Mouse (Mus musculus): ENCODE results near the gene Grm7. TPM values are rescaled to one million over a fixed set of nuclear protein-coding genes. Genes with fewer than 3 reads are reported as not detected.

Gene Grm7
- polyA plus RNA-seq, 1 experiment, result 0.13 TPM

DNA sequence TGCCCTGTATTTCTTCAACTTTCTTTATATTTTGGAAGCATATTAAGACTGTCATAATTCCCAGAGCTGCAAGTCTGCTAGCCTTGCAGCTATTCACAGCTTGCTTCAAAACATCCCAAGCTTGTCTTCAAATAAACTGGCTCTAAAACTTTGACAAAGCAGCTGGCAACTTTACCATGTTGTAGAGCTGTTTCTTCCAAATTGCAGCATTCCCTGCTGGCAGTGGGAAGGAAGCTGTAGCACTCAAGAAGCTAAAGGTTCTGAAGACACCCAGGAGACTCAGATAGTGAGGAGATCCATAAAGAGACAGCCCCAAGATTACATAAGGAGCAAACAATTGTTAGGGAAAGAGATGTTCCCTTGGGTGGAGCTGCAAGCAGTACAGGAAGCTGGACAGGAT is 846.8 kb downstream of the Grm7 start:
- TF ChIP-seq CTCF (IDR thresholded peaks at IDR 0.05; ENCODE audit: borderline replicate concordance, control insufficient read depth, extremely low read depth, insufficient read depth, low read length, poor library complexity), result no peak
- TF ChIP-seq POLR2A (IDR thresholded peaks at IDR 0.05; ENCODE audit: control insufficient read depth, extremely low read depth, insufficient read depth, low read length, poor library complexity), result no peak
- H3K4me1 ChIP-seq (replicated peaks; ENCODE audit: control insufficient read depth, insufficient read depth, low read length), result no peaks in the 10 kb centered on the region
- H3K36me3 ChIP-seq (ENCODE audit: control insufficient read depth, insufficient read depth, low read length), result no peaks in the 10 kb centered on the region
- no peaks in the 10 kb centered on the region for H3K27me3 ChIP-seq (ENCODE audit: control insufficient read depth, insufficient read depth, low read length)
- no peak overlapping the region for H3K27ac ChIP-seq (ENCODE audit: control insufficient read depth, insufficient read depth, low read length)
- no peak for DNase-seq
- H3K4me3 ChIP-seq (ENCODE audit: control insufficient read depth, insufficient read depth, low read length), result no peak overlapping the region

DNA sequence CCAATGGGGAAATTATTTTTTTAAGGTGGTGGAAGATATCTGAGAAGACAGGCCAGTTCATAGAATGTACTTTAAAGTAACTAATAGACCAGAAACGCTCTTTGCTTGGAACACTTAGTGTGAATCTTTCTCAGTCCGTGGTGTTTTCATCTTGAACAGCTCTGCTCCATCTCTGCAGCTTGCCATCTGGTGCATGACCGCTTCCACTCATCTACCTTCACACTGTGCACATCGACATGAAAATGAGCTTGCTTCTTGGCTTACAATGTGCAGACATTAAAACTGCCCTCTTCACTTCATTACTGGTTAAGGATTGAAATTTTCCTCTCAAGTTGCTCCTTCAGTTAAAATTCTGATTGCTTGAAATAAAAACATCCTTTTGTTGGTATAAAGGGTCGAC is 854.2 kb downstream of the Grm7 start:
- no peaks in the 10 kb centered on the region for H3K4me1 ChIP-seq (replicated peaks; ENCODE audit: control insufficient read depth, insufficient read depth, low read length)
- H3K27ac ChIP-seq (ENCODE audit: control insufficient read depth, insufficient read depth, low read length), result no peak overlapping the region
- H3K4me3 ChIP-seq (ENCODE audit: control insufficient read depth, insufficient read depth, low read length), result no peak overlapping the region
- 79% methylated on average over 5 of the region's 5 CpGs for WGBS
- H3K36me3 ChIP-seq (ENCODE audit: control insufficient read depth, insufficient read depth, low read length), result no peaks in the 10 kb centered on the region
- no peak for TF ChIP-seq CTCF (IDR thresholded peaks at IDR 0.05; ENCODE audit: borderline replicate concordance, control insufficient read depth, extremely low read depth, insufficient read depth, low read length, poor library complexity)
- no peak for TF ChIP-seq POLR2A (IDR thresholded peaks at IDR 0.05; ENCODE audit: control insufficient read depth, extremely low read depth, insufficient read depth, low read length, poor library complexity)
- H3K27me3 ChIP-seq (ENCODE audit: control insufficient read depth, insufficient read depth, low read length), result no peaks in the 10 kb centered on the region
- no peak for DNase-seq

DNA sequence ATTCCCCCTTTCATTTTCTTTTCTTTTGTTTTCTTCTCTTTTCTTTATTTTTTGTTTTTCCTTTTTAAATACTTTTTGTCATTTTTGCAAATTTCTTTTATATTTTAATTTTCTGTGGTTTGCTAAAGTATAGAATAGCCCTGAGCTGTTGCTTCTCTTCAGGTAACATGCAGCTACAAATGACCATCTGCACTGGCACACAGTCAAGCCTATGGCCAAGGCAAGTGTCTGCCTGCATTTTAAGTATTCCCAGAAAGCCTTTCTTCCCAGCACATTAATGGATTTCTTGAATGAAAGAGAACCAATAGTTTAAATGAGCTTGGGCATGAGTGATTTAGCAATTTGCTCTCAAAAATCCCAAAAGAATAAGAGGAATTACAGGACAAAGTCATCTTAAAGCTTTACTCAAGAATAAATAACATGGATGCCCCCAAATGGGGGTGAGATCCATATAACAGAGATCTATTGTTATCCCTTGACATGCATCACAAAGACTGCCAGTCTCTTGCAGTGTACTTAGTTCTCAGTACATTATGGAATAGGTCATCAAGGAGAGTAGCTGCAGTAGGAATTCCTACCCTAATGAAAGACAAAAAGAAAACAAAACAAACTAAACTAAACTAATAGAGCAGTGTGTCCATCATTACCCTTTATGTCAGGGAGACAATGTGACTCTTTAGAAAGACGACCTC is 865.5 kb downstream of the Grm7 start:
- Histone ChIP-seq H3K4me3 (ENCODE audit: control insufficient read depth, insufficient read depth, low read length) (no peak overlapping the region), H3K36me3 (ENCODE audit: control insufficient read depth, insufficient read depth, low read length) (no peaks in the 10 kb centered on the region), H3K4me1 (replicated peaks; ENCODE audit: control insufficient read depth, insufficient read depth, low read length) (no peaks in the 10 kb centered on the region), H3K27me3 (ENCODE audit: control insufficient read depth, insufficient read depth, low read length) (no peaks in the 10 kb centered on the region), H3K27ac (ENCODE audit: control insufficient read depth, insufficient read depth, low read length) (no peak overlapping the region)
- WGBS, result 72% methylated on average over 1 of the region's 1 CpGs
- no peak for DNase-seq
- TF ChIP-seq POLR2A (IDR thresholded peaks at IDR 0.05; ENCODE audit: control insufficient read depth, extremely low read depth, insufficient read depth, low read length, poor library complexity) (no peak), CTCF (IDR thresholded peaks at IDR 0.05; ENCODE audit: borderline replicate concordance, control insufficient read depth, extremely low read depth, insufficient read depth, low read length, poor library complexity) (no peak)

DNA sequence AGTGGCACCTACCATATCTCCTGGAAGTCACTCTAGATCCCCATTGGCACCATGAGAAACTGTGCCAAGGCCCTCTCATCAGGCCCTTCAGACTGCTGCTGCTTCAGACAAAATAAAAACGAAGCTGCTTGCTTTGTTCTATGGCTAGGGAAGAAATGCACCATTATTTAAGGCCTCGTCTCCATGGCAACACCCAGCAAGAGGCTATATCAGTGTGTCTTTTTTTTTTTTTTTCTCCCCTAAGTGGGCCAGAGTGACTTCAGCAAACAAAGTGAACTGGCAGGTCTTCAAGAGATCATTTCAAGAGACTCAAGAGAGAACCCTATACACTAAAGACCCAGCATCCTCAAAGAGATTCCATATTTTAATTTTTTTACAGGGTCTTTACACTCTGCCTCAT is 867.0 kb downstream of the Grm7 start:
- no peaks in the 10 kb centered on the region for H3K36me3 ChIP-seq (ENCODE audit: control insufficient read depth, insufficient read depth, low read length)
- DNase-seq, result no peak
- no peak overlapping the region for H3K27ac ChIP-seq (ENCODE audit: control insufficient read depth, insufficient read depth, low read length)
- TF ChIP-seq POLR2A (IDR thresholded peaks at IDR 0.05; ENCODE audit: control insufficient read depth, extremely low read depth, insufficient read depth, low read length, poor library complexity), result no peak
- no peak for TF ChIP-seq CTCF (IDR thresholded peaks at IDR 0.05; ENCODE audit: borderline replicate concordance, control insufficient read depth, extremely low read depth, insufficient read depth, low read length, poor library complexity)
- 60% methylated on average over 2 of the region's 2 CpGs for WGBS
- no peak overlapping the region for H3K4me3 ChIP-seq (ENCODE audit: control insufficient read depth, insufficient read depth, low read length)
- no peaks in the 10 kb centered on the region for H3K27me3 ChIP-seq (ENCODE audit: control insufficient read depth, insufficient read depth, low read length)
- no peaks in the 10 kb centered on the region for H3K4me1 ChIP-seq (replicated peaks; ENCODE audit: control insufficient read depth, insufficient read depth, low read length)

DNA sequence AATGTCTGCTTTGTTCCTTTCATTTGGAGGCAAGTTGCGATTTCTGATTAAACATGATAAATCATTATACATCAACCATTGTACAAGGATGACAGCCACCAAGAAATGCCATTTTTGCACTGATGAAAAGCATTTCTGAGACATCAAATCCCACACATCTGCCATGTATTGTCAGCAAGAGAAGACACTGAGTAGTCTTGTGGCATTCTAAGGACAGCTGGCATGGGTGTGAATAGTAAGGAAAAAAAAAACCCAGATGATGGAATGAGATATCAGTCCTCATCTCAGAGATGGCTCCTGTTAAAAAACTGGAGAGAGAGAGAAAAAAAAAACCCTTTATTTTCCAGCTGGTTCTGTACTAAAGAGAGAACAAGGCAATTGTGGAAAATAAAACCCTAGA is 875.8 kb downstream of the Grm7 start:
- Histone ChIP-seq H3K36me3 (ENCODE audit: control insufficient read depth, insufficient read depth, low read length) (no peaks in the 10 kb centered on the region), H3K27ac (ENCODE audit: control insufficient read depth, insufficient read depth, low read length) (no peak overlapping the region), H3K4me1 (replicated peaks; ENCODE audit: control insufficient read depth, insufficient read depth, low read length) (no peaks in the 10 kb centered on the region), H3K4me3 (ENCODE audit: control insufficient read depth, insufficient read depth, low read length) (no peak overlapping the region), H3K27me3 (ENCODE audit: control insufficient read depth, insufficient read depth, low read length) (no peaks in the 10 kb centered on the region)
- TF ChIP-seq CTCF (IDR thresholded peaks at IDR 0.05; ENCODE audit: borderline replicate concordance, control insufficient read depth, extremely low read depth, insufficient read depth, low read length, poor library complexity) (no peak), POLR2A (IDR thresholded peaks at IDR 0.05; ENCODE audit: control insufficient read depth, extremely low read depth, insufficient read depth, low read length, poor library complexity) (no peak)
- DNase-seq, result no peak
- 82% methylated on average over 1 of the region's 1 CpGs for WGBS

DNA sequence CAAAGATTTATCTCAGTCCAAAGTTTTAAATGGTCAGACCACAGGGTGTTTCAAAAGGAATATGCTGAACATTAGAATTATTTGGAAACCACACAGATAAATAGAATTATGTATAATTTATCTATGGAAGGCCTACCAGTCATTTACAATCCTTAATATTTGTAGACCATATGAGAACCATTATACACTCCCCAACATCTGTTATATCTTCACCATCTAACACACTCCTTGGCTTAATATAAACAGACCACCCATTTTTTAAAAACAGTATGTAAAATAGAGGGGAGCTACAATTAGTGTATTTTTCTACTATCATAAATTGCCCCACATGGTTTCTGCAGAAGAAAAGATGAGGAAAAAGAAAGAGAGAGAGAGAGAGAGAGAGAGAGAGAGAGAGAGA is 876.7 kb downstream of the Grm7 start:
- TF ChIP-seq POLR2A (IDR thresholded peaks at IDR 0.05; ENCODE audit: control insufficient read depth, extremely low read depth, insufficient read depth, low read length, poor library complexity) (no peak), CTCF (IDR thresholded peaks at IDR 0.05; ENCODE audit: borderline replicate concordance, control insufficient read depth, extremely low read depth, insufficient read depth, low read length, poor library complexity) (no peak)
- H3K36me3 ChIP-seq (ENCODE audit: control insufficient read depth, insufficient read depth, low read length), result no peaks in the 10 kb centered on the region
- no peak for DNase-seq
- no peak overlapping the region for H3K4me3 ChIP-seq (ENCODE audit: control insufficient read depth, insufficient read depth, low read length)
- H3K4me1 ChIP-seq (replicated peaks; ENCODE audit: control insufficient read depth, insufficient read depth, low read length), result no peaks in the 10 kb centered on the region
- no peak overlapping the region for H3K27ac ChIP-seq (ENCODE audit: control insufficient read depth, insufficient read depth, low read length)
- no peaks in the 10 kb centered on the region for H3K27me3 ChIP-seq (ENCODE audit: control insufficient read depth, insufficient read depth, low read length)

DNA sequence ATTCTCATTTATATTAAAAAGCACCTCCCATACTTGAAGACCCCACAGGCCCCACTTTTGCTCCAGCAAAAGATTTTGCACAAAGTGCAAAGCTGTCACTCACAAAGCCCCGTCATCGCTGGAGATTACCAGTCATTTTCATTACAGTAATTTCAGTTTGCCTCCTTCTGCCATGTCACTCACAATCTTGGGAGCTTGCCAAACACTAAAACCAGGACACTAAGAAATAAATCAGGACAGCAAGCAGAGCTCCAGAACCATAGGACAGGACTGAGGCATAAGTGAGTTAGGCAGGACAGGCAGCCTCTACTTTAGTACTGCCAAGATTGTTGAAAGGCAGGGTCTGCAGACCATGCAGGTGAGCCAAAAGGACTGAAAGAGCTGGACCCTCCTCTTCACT is 884.6 kb downstream of the Grm7 start:
- Histone ChIP-seq H3K4me1 (replicated peaks; ENCODE audit: control insufficient read depth, insufficient read depth, low read length) (no peaks in the 10 kb centered on the region), H3K27ac (ENCODE audit: control insufficient read depth, insufficient read depth, low read length) (no peak overlapping the region)
- 90% methylated on average over 2 of the region's 2 CpGs for WGBS

More for the DNA sequence above, 884.6 kb downstream of the Grm7 start:
- DNase-seq, result no peak
- Histone ChIP-seq H3K27me3 (ENCODE audit: control insufficient read depth, insufficient read depth, low read length) (no peaks in the 10 kb centered on the region), H3K36me3 (ENCODE audit: control insufficient read depth, insufficient read depth, low read length) (no peaks in the 10 kb centered on the region), H3K4me3 (ENCODE audit: control insufficient read depth, insufficient read depth, low read length) (no peak overlapping the region)
- TF ChIP-seq POLR2A (IDR thresholded peaks at IDR 0.05; ENCODE audit: control insufficient read depth, extremely low read depth, insufficient read depth, low read length, poor library complexity), result no peak
- TF ChIP-seq CTCF (IDR thresholded peaks at IDR 0.05; ENCODE audit: borderline replicate concordance, control insufficient read depth, extremely low read depth, insufficient read depth, low read length, poor library complexity), result no peak
